Mouse (Mus musculus) myocyte (in vitro differentiated cells): ENCODE measurements around the gene Srpx. TPM values are rescaled to one million over a fixed set of nuclear protein-coding genes. Genes with fewer than 3 reads are reported as not detected.
A peak's percentile ranks its signal among the peaks of the same experiment; 100 is the strongest.

Source experiments
- H3K27me3 ChIP-seq: one replicate; pipeline ENCODE4 v1.6.1; 2011; ENCODE audit not compliant: control insufficient read depth, insufficient read depth, insufficient read length
- H3K36me3 ChIP-seq: one replicate; pipeline ENCODE4 v1.6.1; 2011; ENCODE audit not compliant: control insufficient read depth, insufficient read depth
- H3K4me2 ChIP-seq: one replicate; pipeline ENCODE4 v1.6.1; 2011; ENCODE audit warnings: low read depth, control low read depth
- H3K4me3 ChIP-seq: one replicate; pipeline ENCODE4 v1.5.1; 2011; ENCODE audit warnings: mild to moderate bottlenecking, control low read depth, moderate library complexity
- H3K79me2 ChIP-seq: one replicate; pipeline ENCODE4 v1.6.1; 2011; ENCODE audit not compliant: control insufficient read depth, insufficient read depth
- H3ac ChIP-seq: one replicate; pipeline ENCODE4 v1.6.1; 2011; ENCODE audit not compliant: control insufficient read depth, insufficient read length
- CEBPB ChIP-seq: IDR thresholded peaks from 2 replicates; pipeline ENCODE4 v1.6.1; 2011; ENCODE audit warnings: mild to moderate bottlenecking, moderate library complexity; ENCODE audit not compliant: poor library complexity, insufficient read depth, severe bottlenecking
- E2F4 ChIP-seq: IDR thresholded peaks from one replicate; pipeline ENCODE4 v1.6.1; 2011; ENCODE audit warnings: mild to moderate bottlenecking, control low read depth, moderate library complexity; ENCODE audit not compliant: insufficient read depth
- MAX ChIP-seq: IDR thresholded peaks from one replicate; pipeline ENCODE4 v1.6.1; 2011; ENCODE audit warnings: low read depth, mild to moderate bottlenecking, control low read depth
- MYOD1 ChIP-seq, 3 experiments: IDR thresholded peaks; one replicate each; pipeline ENCODE4 v1.6.1; 2011; ENCODE audit warnings: control low read depth in 2 of 3, low read depth in 2 of 3, mild to moderate bottlenecking in 2 of 3, moderate library complexity in 1 of 3; ENCODE audit not compliant: insufficient read length in 2 of 3, control insufficient read depth in 1 of 3
- MYOG ChIP-seq, 3 experiments: IDR thresholded peaks; one replicate each; pipeline ENCODE4 v1.6.1; 2011; ENCODE audit warnings: control low read depth in 2 of 3, low read depth in 2 of 3, mild to moderate bottlenecking in 2 of 3; ENCODE audit not compliant: insufficient read length in 2 of 3, control insufficient read depth in 1 of 3, insufficient read depth in 1 of 3
- POLR2A ChIP-seq: IDR thresholded peaks from one replicate; pipeline ENCODE4 v1.6.1; 2011; ENCODE audit warnings: low read depth, mild to moderate bottlenecking, control low read depth, moderate library complexity; ENCODE audit not compliant: insufficient read length
- POLR2AphosphoS2 ChIP-seq: IDR thresholded peaks from one replicate; pipeline ENCODE4 v1.6.1; 2011; ENCODE audit warnings: low read depth, control low read depth; ENCODE audit not compliant: insufficient read length
- REST ChIP-seq: IDR thresholded peaks from one replicate; pipeline ENCODE4 v1.6.1; 2011; ENCODE audit warnings: mild to moderate bottlenecking, control low read depth, moderate library complexity; ENCODE audit not compliant: insufficient read depth, insufficient read length
- SRF ChIP-seq: IDR thresholded peaks from one replicate; pipeline ENCODE4 v1.6.1; 2011; ENCODE audit warnings: low read depth; ENCODE audit not compliant: control insufficient read depth, insufficient read length
- TCF12 ChIP-seq: IDR thresholded peaks from one replicate; pipeline ENCODE4 v1.6.1; 2011; ENCODE audit warnings: mild to moderate bottlenecking, control low read depth; ENCODE audit not compliant: poor library complexity, insufficient read depth, severe bottlenecking
- TCF3 ChIP-seq: IDR thresholded peaks from one replicate; pipeline ENCODE4 v1.6.1; 2011; ENCODE audit warnings: low read depth, control low read depth; ENCODE audit not compliant: insufficient read length
- USF1 ChIP-seq: IDR thresholded peaks from one replicate; pipeline ENCODE4 v1.6.1; 2011; ENCODE audit warnings: low read depth, mild to moderate bottlenecking, control low read depth, moderate library complexity
- polyA plus RNA-seq: library from polyadenylated mRNA; unstranded; fragments of >200 nt; fragmentation: generic; extraction: Trizol; gene quantifications from one replicate; pipeline ENCODE4 v1.2.1, GENCODE M21; 2012; ENCODE audit warnings: missing spikeins

Gene Srpx
- polyA plus RNA-seq, result 0.06 TPM

- Histone ChIP-seq H3ac (no peak within 1 kb of the TSS), H3K4me2 (no peak within 1 kb of the TSS), H3K4me3 (no peak within 1 kb of the TSS), H3K36me3 (no peaks in the 10 kb centered on the region), H3K79me2 (no peaks in the 10 kb centered on the region), H3K27me3 (no peaks in the 10 kb centered on the region)
- TF ChIP-seq POLR2AphosphoS2 (no peak), USF1 (no peak), TCF12 (no peak), REST (no peak), CEBPB (no peak), MAX (no peak), TCF3 (no peak), MYOD1 (IDR thresholded peaks at IDR 0.05; ENCODE audit: control insufficient read depth in 1 of 3, insufficient read length in 2 of 3, low read depth in 2 of 3) (no peak), POLR2A (no peak), SRF (no peak), E2F4 (no peak), MYOG (IDR thresholded peaks at IDR 0.05; ENCODE audit: control insufficient read depth in 1 of 3, insufficient read depth in 1 of 3, insufficient read length in 2 of 3, low read depth in 2 of 3) (no peak)
Observed at GRCm38 (mm10) chrX:10117065-10117719, at the start of gene Srpx. Gene Srpx, minus strand, starts transcription at chrX:10117709.

- Histone ChIP-seq H3ac (no peak overlapping the region), H3K4me3 (no peak overlapping the region), H3K27me3 (no peaks in the 10 kb centered on the region), H3K36me3 (no peaks in the 10 kb centered on the region), H3K79me2 (no peaks in the 10 kb centered on the region), H3K4me2 (no peak overlapping the region)
- peak; percentile 46 for TF ChIP-seq TCF12
- peak; percentile 65 to 89 (median 83) for TF ChIP-seq MYOD1 (IDR thresholded peaks at IDR 0.05; ENCODE audit: control insufficient read depth in 1 of 3, insufficient read length in 2 of 3, low read depth in 2 of 3)
- peak; percentile 15 for TF ChIP-seq USF1
- TF ChIP-seq POLR2AphosphoS2, result no peak
- no peak for TF ChIP-seq TCF3
- TF ChIP-seq SRF, result no peak
- TF ChIP-seq E2F4, result no peak
- TF ChIP-seq MYOG (IDR thresholded peaks at IDR 0.05; ENCODE audit: control insufficient read depth in 1 of 3, insufficient read depth in 1 of 3, insufficient read length in 2 of 3, low read depth in 2 of 3), result peak in 1 of 3 experiments; percentile 50
- no peak for TF ChIP-seq REST
Observed at GRCm38 (mm10) chrX:10152390-10152789, 34.9 kb upstream of the Srpx start.

- H3K4me2 ChIP-seq, result no peak overlapping the region
Observed at GRCm38 (mm10) chrX:10115780-10116179, 1.7 kb downstream of the Srpx start.

GRCm38 (mm10) chrX:10110736-10111135 is 6.8 kb downstream of the Srpx start:
- Histone ChIP-seq H3K4me3 (no peak overlapping the region), H3K4me2 (no peak overlapping the region), H3ac (no peak overlapping the region), H3K79me2 (no peaks in the 10 kb centered on the region), H3K27me3 (no peaks in the 10 kb centered on the region), H3K36me3 (no peaks in the 10 kb centered on the region)
- TF ChIP-seq CEBPB, result no peak

More at GRCm38 (mm10) chrX:10115780-10116179, 1.7 kb downstream of the Srpx start:
- Histone ChIP-seq H3ac (no peak overlapping the region), H3K36me3 (no peaks in the 10 kb centered on the region), H3K27me3 (no peaks in the 10 kb centered on the region), H3K79me2 (no peaks in the 10 kb centered on the region), H3K4me3 (no peak overlapping the region)
- no peak for TF ChIP-seq TCF3

GRCm38 (mm10) chrX:10108558-10108957 is 9.0 kb downstream of the Srpx start:
- no peaks in the 10 kb centered on the region for H3K36me3 ChIP-seq
- H3K27me3 ChIP-seq, result no peaks in the 10 kb centered on the region

More at GRCm38 (mm10) chrX:10108558-10108957, 9.0 kb downstream of the Srpx start:
- no peaks in the 10 kb centered on the region for H3K79me2 ChIP-seq
- TF ChIP-seq REST (no peak), POLR2A (no peak), POLR2AphosphoS2 (no peak), SRF (no peak), MAX (no peak), CEBPB (no peak), MYOG (IDR thresholded peaks at IDR 0.05; ENCODE audit: control insufficient read depth in 1 of 3, insufficient read depth in 1 of 3, insufficient read length in 2 of 3, low read depth in 2 of 3) (no peak), USF1 (no peak), E2F4 (no peak), MYOD1 (IDR thresholded peaks at IDR 0.05; ENCODE audit: control insufficient read depth in 1 of 3, insufficient read length in 2 of 3, low read depth in 2 of 3) (no peak), TCF3 (no peak), TCF12 (no peak)
- no peak overlapping the region for H3ac ChIP-seq
- no peak overlapping the region for H3K4me2 ChIP-seq
- H3K4me3 ChIP-seq, result no peak overlapping the region
